Mouse (Mus musculus) stomach, postnatal 0 days (tissue): ENCODE results near the gene Fnbp1l.

Source experiments
- CTCF ChIP-seq: IDR thresholded peaks from 2 replicates; pipeline ENCODE4 v1.5.1; 2016; ENCODE audit warnings: antibody characterized with exemption, low read depth, mild to moderate bottlenecking, moderate library complexity
- EP300 ChIP-seq: optimal IDR thresholded peaks from 2 replicates; pipeline ENCODE3; 2016; ENCODE audit warnings: antibody characterized with exemption

GRCm38 (mm10) chr3:122628546-122628945 lies 9.0 kb upstream of the Fnbp1l start:
- no peak for TF ChIP-seq CTCF
- TF ChIP-seq EP300 = no peak
